Mouse (Mus musculus): Measurements from ENCODE around the gene Mab21l1. TPM values are rescaled to one million over a fixed set of nuclear protein-coding genes. Genes with fewer than 3 reads are reported as not detected.

The Mab21l1 gene
- polyA plus RNA-seq, 1 experiment from 2014 or later: 67.2 TPM

GRCm38 (mm10) chr3:55782771-55783170 lies 461 bp downstream of the Mab21l1 start:
- no peaks in the 10 kb centered on the region for H3K9me3 ChIP-seq (replicated peaks)
- under 1% methylated on average over 22 of the region's 22 CpGs for WGBS
- H3K27ac ChIP-seq: peak overlapping the region; percentile 96
- DNase-seq (ENCODE audit: low spot score): no peak
- H3K27me3 ChIP-seq (ENCODE audit: low read depth, poor library complexity, severe bottlenecking): peaks cover 51% of the 10 kb centered on the region
- H3K4me1 ChIP-seq: peaks cover 32% of the 10 kb centered on the region
- peak overlapping the region; percentile 67 for H3K4me3 ChIP-seq
- no peaks in the 10 kb centered on the region for H3K36me3 ChIP-seq

GRCm38 (mm10) chr3:55783171-55784081 lies 1.1 kb downstream of the Mab21l1 start:
- peaks cover 45% of the 10 kb centered on the region for H3K27me3 ChIP-seq (ENCODE audit: low read depth, poor library complexity, severe bottlenecking)
- H3K9me3 ChIP-seq (replicated peaks): no peaks in the 10 kb centered on the region
- H3K27ac ChIP-seq: peak overlapping the region; percentile 96
- WGBS: under 1% methylated on average over 45 of the region's 45 CpGs
- no peaks in the 10 kb centered on the region for H3K36me3 ChIP-seq
- peaks cover 36% of the 10 kb centered on the region for H3K4me1 ChIP-seq
- peak; percentile 76 for DNase-seq (ENCODE audit: low spot score)
- peak overlapping the region; percentile 67 for H3K4me3 ChIP-seq

GRCm38 (mm10) chr3:55784101-55784500 lies 1.8 kb downstream of the Mab21l1 start:
- Histone ChIP-seq H3K36me3 (no peaks in the 10 kb centered on the region), H3K4me1 (peaks cover 40% of the 10 kb centered on the region), H3K4me3 (peak overlapping the region; percentile 67), H3K27me3 (ENCODE audit: low read depth, poor library complexity, severe bottlenecking) (peaks cover 39% of the 10 kb centered on the region), H3K9me3 (replicated peaks) (no peaks in the 10 kb centered on the region), H3K27ac (peak overlapping the region; percentile 96)
- DNase-seq (ENCODE audit: low spot score): peak; percentile 62
- 2% methylated on average over 7 of the region's 7 CpGs for WGBS

GRCm38 (mm10) chr3:55785266-55785980 lies 3.1 kb downstream of the Mab21l1 start:
- 42% methylated on average over 4 of the region's 4 CpGs for WGBS
- peak overlapping the region; percentile 67 for H3K4me3 ChIP-seq
- DNase-seq (ENCODE audit: low spot score): no peak
- peak overlapping the region; percentile 96 for H3K27ac ChIP-seq
- H3K27me3 ChIP-seq (ENCODE audit: low read depth, poor library complexity, severe bottlenecking): peaks cover 26% of the 10 kb centered on the region
- H3K9me3 ChIP-seq (replicated peaks): no peaks in the 10 kb centered on the region
- no peaks in the 10 kb centered on the region for H3K36me3 ChIP-seq
- peaks cover 43% of the 10 kb centered on the region for H3K4me1 ChIP-seq

GRCm38 (mm10) chr3:55785981-55786725 lies 3.8 kb downstream of the Mab21l1 start:
- peaks cover 19% of the 10 kb centered on the region for H3K27me3 ChIP-seq (ENCODE audit: low read depth, poor library complexity, severe bottlenecking)

GRCm38 (mm10) chr3:55786835-55787486 lies 4.7 kb downstream of the Mab21l1 start:
- H3K4me3 ChIP-seq: peak overlapping the region; percentile 67
- H3K27ac ChIP-seq: peak overlapping the region; percentile 96
- no peaks in the 10 kb centered on the region for H3K36me3 ChIP-seq
- 3% methylated on average over 17 of the region's 17 CpGs for WGBS
- H3K27me3 ChIP-seq (ENCODE audit: low read depth, poor library complexity, severe bottlenecking): peaks cover 11% of the 10 kb centered on the region; the same call in 1 of the 2 replicates
- no peaks in the 10 kb centered on the region for H3K9me3 ChIP-seq (replicated peaks)
- peaks cover 28% of the 10 kb centered on the region for H3K4me1 ChIP-seq
- peak; percentile 47 for DNase-seq (ENCODE audit: low spot score)

More at GRCm38 (mm10) chr3:55785981-55786725, 3.8 kb downstream of the Mab21l1 start:
- no peaks in the 10 kb centered on the region for H3K36me3 ChIP-seq
- WGBS: 9% methylated on average over 3 of the region's 3 CpGs
- peak overlapping the region; percentile 67 for H3K4me3 ChIP-seq
- DNase-seq (ENCODE audit: low spot score): no peak
- H3K4me1 ChIP-seq: peaks cover 36% of the 10 kb centered on the region
- H3K9me3 ChIP-seq (replicated peaks): no peaks in the 10 kb centered on the region
- H3K27ac ChIP-seq: peak overlapping the region; percentile 96

- WGBS: under 1% methylated on average over 54 of the region's 54 CpGs
- H3K4me1 ChIP-seq: peaks cover 24% of the 10 kb centered on the region
- peak overlapping the region; percentile 96 for H3K27ac ChIP-seq
- no peaks in the 10 kb centered on the region for H3K9me3 ChIP-seq (replicated peaks)
- H3K27me3 ChIP-seq (ENCODE audit: low read depth, poor library complexity, severe bottlenecking): peaks cover 7% of the 10 kb centered on the region; the same call in 1 of the 2 replicates
- peak overlapping the region; percentile 67 for H3K4me3 ChIP-seq
- DNase-seq (ENCODE audit: low spot score): peak; percentile 83
- no peaks in the 10 kb centered on the region for H3K36me3 ChIP-seq
Measured at GRCm38 (mm10) chr3:55787487-55788213, 5.3 kb downstream of the Mab21l1 start.

- H3K4me1 ChIP-seq: peaks cover 24% of the 10 kb centered on the region
- no peak for DNase-seq (ENCODE audit: low spot score)
- 10% methylated on average over 4 of the region's 4 CpGs for WGBS
- H3K36me3 ChIP-seq: no peaks in the 10 kb centered on the region
- peak overlapping the region; percentile 96 for H3K27ac ChIP-seq
- H3K9me3 ChIP-seq (replicated peaks): no peaks in the 10 kb centered on the region
- H3K27me3 ChIP-seq (ENCODE audit: low read depth, poor library complexity, severe bottlenecking): peaks cover 7% of the 10 kb centered on the region; the same call in 1 of the 2 replicates
- peak overlapping the region; percentile 67 for H3K4me3 ChIP-seq
Measured at GRCm38 (mm10) chr3:55788214-55788586, 5.9 kb downstream of the Mab21l1 start.

GRCm38 (mm10) chr3:55788621-55789201 lies 6.4 kb downstream of the Mab21l1 start:
- Histone ChIP-seq H3K27ac (peak overlapping the region; percentile 19; the same call in 1 of the 2 replicates), H3K9me3 (replicated peaks) (no peaks in the 10 kb centered on the region), H3K4me3 (no peak overlapping the region), H3K36me3 (no peaks in the 10 kb centered on the region), H3K4me1 (peaks cover 24% of the 10 kb centered on the region), H3K27me3 (ENCODE audit: low read depth, poor library complexity, severe bottlenecking) (peaks cover 7% of the 10 kb centered on the region; the same call in 1 of the 2 replicates)
- 7% methylated on average over 5 of the region's 5 CpGs for WGBS
- no peak for DNase-seq (ENCODE audit: low spot score)

- Histone ChIP-seq H3K4me3 (no peak overlapping the region), H3K4me1 (peaks cover 31% of the 10 kb centered on the region), H3K27me3 (ENCODE audit: low read depth, poor library complexity, severe bottlenecking) (peaks cover 7% of the 10 kb centered on the region; the same call in 1 of the 2 replicates), H3K27ac (no peak overlapping the region), H3K9me3 (replicated peaks) (no peaks in the 10 kb centered on the region), H3K36me3 (no peaks in the 10 kb centered on the region)
- DNase-seq (ENCODE audit: low spot score): no peak
- WGBS: 51% methylated on average over 2 of the region's 2 CpGs
Measured at GRCm38 (mm10) chr3:55789856-55790255, 7.5 kb downstream of the Mab21l1 start.

GRCm38 (mm10) chr3:55790609-55791008 lies 8.3 kb downstream of the Mab21l1 start:
- H3K27me3 ChIP-seq (ENCODE audit: low read depth, poor library complexity, severe bottlenecking): peaks cover 5% of the 10 kb centered on the region; the same call in 1 of the 2 replicates
- no peaks in the 10 kb centered on the region for H3K36me3 ChIP-seq
- H3K4me3 ChIP-seq: no peak overlapping the region
- H3K27ac ChIP-seq: no peak overlapping the region
- H3K9me3 ChIP-seq (replicated peaks): no peaks in the 10 kb centered on the region
- no peak for DNase-seq (ENCODE audit: low spot score)
- 86% methylated on average over 4 of the region's 4 CpGs for whole genome bisulfite sequencing
- peaks cover 31% of the 10 kb centered on the region for H3K4me1 ChIP-seq
